Mouse (Mus musculus): Measurements from ENCODE around the gene Adgrg1.
A peak's percentile ranks its signal among the peaks of the same experiment; 100 is the strongest.

Gene Adgrg1

GRCm38 (mm10) chr8:94974467-94975165, at the start of gene Adgrg1:
Gene Adgrg1 (plus strand): TSS chr8:94974751.
- no peak for DNase-seq (ENCODE audit: low read depth, low spot score)

DNA sequence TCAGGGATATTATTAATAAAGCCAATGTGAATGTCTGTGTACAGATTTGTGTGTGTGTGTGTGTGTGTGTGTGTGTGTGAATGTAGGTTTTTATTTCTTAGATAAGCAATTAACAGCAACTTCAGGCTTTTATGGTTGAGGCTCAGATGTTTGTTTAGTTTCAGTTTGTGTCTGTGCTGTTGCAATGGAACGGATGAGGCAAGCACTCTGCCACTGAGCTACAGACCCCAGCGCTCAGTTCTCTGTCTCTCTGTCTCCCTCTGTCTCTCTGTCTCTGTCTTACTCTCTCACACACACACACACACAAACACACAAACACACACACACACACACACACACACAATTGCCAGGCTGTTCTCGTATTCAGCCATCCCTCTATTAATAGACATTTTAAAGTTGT, 46.3 kb upstream of the Adgrg1 start:
- DNase-seq (ENCODE audit: low read depth, low spot score): no peak

GRCm38 (mm10) chr8:94933918-94934317, 40.6 kb upstream of the Adgrg1 start:
- DNase-seq (ENCODE audit: low read depth, low spot score): no peak

- DNase-seq (ENCODE audit: low read depth, low spot score): no peak
These were observed 39.4 kb upstream of the Adgrg1 start for GRCm38 (mm10) chr8:94935172-94935571.

DNA sequence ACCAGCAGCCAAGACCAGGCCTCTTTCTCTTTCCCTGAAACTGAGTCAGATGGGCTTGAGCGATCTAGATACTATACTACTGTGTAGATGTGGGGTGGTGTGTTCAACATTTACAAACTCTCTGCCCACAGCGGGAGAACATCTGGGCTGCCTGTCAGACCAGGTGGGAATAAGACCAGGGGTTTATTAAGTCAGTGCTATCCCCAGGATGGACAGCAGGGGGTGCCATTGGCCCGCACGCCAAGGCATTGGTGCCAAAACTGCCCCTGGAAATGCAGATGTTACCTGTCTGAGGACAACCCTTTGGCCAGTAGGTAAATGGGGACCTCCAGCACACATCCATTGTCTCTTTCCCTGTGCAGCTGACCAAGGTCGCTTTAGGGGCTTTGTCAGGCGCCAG, 32.0 kb upstream of the Adgrg1 start:
- DNase-seq (ENCODE audit: low read depth, low spot score): peak; percentile 55

DNA sequence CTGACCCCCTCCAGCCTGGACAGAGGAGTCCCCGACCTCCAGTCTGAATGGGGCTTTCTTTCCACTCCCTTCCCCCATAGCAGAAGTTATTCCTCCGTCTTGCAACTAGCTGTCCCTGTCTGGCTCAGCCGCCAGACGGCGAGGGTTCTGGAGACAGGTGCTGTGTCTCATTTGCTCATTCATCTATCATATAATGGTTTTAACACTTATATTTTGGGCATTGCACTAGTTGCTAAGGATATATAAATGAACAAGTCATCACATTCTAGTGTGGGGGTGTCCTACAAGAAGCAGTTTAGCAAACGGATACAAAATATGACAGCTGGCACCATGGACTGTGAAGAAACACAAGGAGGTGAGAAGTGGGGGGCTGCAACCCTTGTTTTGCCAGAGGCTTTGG, 29.4 kb upstream of the Adgrg1 start:
- no peak for DNase-seq (ENCODE audit: low read depth, low spot score)

GRCm38 (mm10) chr8:94948421-94948820, 26.1 kb upstream of the Adgrg1 start:
- DNase-seq (ENCODE audit: low read depth, low spot score): no peak

DNA sequence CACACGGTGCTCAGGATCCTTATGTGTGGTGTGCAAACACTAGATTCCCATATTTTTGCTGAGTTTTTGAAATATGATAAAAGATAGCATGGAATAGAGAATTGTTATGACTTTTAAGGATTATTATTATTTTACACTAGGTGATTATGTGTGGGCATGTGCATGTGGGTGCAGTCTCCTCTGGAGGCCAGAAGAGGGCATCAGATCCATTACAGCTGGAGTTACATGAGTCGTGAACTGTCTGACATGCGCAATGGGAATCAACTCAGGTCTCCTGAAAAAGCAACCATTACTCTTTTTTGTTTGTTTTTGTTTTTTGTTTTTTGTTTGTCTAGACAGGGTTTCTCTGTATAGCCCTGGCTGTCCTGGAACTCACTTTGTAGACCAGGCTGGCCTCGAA, 25.5 kb upstream of the Adgrg1 start:
- no peak for DNase-seq (ENCODE audit: low read depth, low spot score)

GRCm38 (mm10) chr8:94950046-94950445, 24.5 kb upstream of the Adgrg1 start:
- DNase-seq (ENCODE audit: low read depth, low spot score): peak; percentile 31

GRCm38 (mm10) chr8:94950458-94950857, 24.1 kb upstream of the Adgrg1 start:
- no peak for DNase-seq (ENCODE audit: low read depth, low spot score)

- DNase-seq (ENCODE audit: low read depth, low spot score): no peak
These were observed 22.5 kb upstream of the Adgrg1 start for GRCm38 (mm10) chr8:94952086-94952485.

- no peak for DNase-seq (ENCODE audit: low read depth, low spot score)
These were observed 20.8 kb upstream of the Adgrg1 start for GRCm38 (mm10) chr8:94953624-94954367.

GRCm38 (mm10) chr8:94954368-94954737, 20.2 kb upstream of the Adgrg1 start:
- no peak for DNase-seq (ENCODE audit: low read depth, low spot score)

DNA sequence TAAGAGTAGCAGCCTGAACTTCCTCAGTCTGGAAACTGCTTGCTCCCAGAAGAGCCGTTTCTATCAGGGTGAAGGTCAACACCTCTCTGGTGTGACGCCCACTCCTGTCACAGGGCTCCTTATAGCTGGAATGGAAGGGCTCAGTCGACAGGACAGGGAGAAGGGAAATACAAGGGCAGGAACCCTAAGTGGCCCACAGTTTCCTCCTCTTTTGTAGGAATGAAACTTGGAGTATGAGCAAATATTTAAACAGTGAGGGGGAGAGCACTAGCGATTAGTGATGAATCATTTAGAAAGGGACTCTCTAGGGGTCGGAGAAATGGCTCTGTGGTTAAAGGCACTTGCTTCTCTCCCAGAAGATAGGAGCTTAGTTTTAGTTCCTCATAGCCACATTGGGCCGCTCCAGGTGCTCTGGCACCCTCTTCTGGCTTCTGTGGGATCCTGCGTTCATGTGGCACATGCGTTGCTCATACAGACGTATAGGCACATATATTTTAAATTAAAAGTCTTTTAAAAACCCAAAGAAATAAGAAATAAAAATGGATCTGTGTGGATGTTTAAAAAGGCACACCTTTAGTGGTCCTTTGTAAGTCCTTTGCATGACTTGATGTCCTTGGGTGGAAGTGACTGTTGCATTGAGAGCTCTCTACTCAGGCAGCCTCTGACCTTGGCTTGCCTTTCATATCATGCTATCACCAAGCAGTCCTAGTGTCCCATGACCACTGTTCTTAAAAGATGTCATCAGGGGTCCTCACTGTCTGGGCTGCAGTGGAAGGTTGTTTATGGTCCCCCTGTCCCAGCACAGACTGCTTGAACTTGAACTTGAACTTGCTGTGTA, 19.4 kb upstream of the Adgrg1 start:
- no peak for DNase-seq (ENCODE audit: low read depth, low spot score)

DNA sequence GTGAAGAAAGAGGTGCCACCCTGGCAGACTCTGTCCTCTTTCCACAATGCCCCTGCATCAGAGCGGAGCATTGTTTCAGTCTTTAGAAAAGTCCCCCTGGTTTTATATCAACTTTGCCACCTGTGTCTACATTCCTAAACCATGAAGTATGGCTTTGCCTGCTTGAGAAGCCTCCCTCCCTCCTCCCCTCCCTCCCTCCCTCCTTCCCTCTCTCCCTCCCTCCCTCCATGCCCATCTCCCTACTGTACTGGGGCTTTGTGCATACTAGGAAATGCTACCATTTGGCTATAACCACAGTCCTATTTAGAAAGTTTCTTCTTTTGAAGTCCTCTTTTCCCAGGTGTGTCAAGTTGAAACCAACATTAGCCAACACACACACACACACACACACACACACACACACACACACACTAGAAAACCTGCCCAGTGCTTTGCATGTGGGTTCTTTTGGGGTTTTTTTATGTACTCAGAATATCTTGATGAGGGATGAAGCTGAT, 18.4 kb upstream of the Adgrg1 start:
- no peak for DNase-seq (ENCODE audit: low read depth, low spot score)

- no peak for DNase-seq (ENCODE audit: low read depth, low spot score)
These were observed 12.3 kb upstream of the Adgrg1 start for GRCm38 (mm10) chr8:94962201-94962600.

DNA sequence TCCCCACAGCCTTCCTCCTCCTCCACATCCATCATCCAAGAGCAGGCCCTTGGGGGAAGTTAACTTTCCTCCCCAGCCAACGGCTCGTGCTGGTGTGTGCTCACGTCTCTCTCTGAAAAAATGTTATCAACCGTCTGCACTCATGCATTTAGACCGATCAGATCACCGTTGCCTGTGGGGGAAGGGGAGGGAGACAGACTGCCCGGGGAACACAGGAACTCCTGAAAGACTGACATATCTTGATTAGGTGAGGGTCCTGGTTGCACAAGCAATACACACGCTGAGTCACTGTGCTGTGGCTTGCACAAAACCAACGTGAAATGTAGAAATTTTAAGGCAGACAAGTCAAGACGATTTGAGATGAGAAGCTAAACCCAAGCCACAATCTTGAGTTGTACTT, 9.7 kb upstream of the Adgrg1 start:
- no peak for DNase-seq (ENCODE audit: low read depth, low spot score)

GRCm38 (mm10) chr8:94966578-94966977, 8.0 kb upstream of the Adgrg1 start:
- peak; percentile 33 for DNase-seq (ENCODE audit: low read depth, low spot score)

DNA sequence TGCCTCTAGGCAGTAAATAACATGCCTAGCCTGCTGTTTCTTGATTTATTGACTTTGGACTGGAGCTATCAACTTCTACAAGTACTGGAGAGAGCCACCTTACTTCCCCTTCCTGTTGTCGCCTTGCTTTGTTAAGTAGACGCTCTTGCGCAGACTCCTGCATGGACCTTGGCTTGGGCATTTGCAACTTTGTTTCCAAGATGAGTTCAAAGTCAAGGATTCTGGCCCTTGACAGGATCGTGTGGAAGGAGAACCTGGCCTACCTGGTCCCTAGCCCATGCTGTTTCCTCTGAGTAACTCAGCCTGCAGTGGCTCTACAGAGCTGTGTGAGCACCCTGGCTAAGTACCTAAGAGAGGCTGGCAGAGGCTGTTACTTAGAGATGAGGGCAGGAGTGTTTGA, 7.5 kb upstream of the Adgrg1 start:
- DNase-seq (ENCODE audit: low read depth, low spot score): no peak

- no peak for DNase-seq (ENCODE audit: low read depth, low spot score)
These were observed 7.0 kb upstream of the Adgrg1 start for GRCm38 (mm10) chr8:94967554-94967953.

DNA sequence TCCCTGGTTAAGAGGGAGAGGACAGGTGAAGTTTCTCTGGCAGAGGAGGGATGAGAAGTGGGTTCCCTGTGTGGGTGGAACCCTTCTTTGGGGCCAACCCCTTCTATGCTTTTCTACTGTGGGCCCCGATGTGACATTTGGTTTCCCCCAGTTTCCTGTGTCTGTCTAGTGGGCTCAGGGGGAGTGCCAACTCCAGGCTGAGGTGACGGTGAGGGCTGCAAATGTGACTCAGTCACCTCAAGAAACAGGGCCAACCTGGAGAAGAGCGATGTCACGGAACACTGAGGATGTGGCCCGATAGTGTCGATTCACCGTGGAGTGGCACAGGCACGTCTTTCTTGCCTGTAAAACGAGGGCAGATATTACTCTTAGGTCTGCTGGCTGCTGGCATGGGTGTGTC, 1.3 kb upstream of the Adgrg1 start:
- no peak for DNase-seq (ENCODE audit: low read depth, low spot score)

- DNase-seq (ENCODE audit: low read depth, low spot score): no peak
These were observed 765 bp upstream of the Adgrg1 start for GRCm38 (mm10) chr8:94973786-94974185.
